Mouse (Mus musculus) lung, embryonic 16.5 days (tissue): ENCODE results near the gene Gpc3. TPM values are rescaled to one million over a fixed set of nuclear protein-coding genes. Genes with fewer than 3 reads are reported as not detected.

ENCODE experiments used
- ATAC-seq: fragments of 200-750 bp; cut with Nextera tagmentation; 2 replicates; pipeline ENCODE4 v1.8.0; 2017; ENCODE audit warnings: low read depth, mild to moderate bottlenecking, moderate library complexity
- H3K27ac ChIP-seq: fragments of 300-500 bp; sonication (generic); 2 replicates; pipeline ENCODE4 v1.5.1; 2014; ENCODE audit warnings: mild to moderate bottlenecking, control low read depth, low read length
- H3K27me3 ChIP-seq: fragments of 300-500 bp; sonication (generic); 2 replicates; pipeline ENCODE4 v1.6.1; 2014; ENCODE audit warnings: low read depth, low read length, mixed read lengths; ENCODE audit not compliant: control insufficient read depth, insufficient read depth
- H3K36me3 ChIP-seq: fragments of 300-500 bp; sonication (generic); 2 replicates; pipeline ENCODE4 v1.6.1; 2014; ENCODE audit warnings: low read length; ENCODE audit not compliant: control insufficient read depth, insufficient read depth
- H3K4me1 ChIP-seq: fragments of 300-500 bp; sonication (generic); replicated peaks from 2 replicates; pipeline ENCODE4 v1.6.1; 2014; ENCODE audit warnings: low read length, mixed read lengths; ENCODE audit not compliant: control insufficient read depth, insufficient read depth
- H3K4me2 ChIP-seq: fragments of 300-500 bp; sonication (generic); 2 replicates; pipeline ENCODE4 v1.6.1; 2014; ENCODE audit warnings: low read depth, low read length, control low read depth
- H3K4me3 ChIP-seq: fragments of 300-500 bp; sonication (generic); 2 replicates; pipeline ENCODE4 v1.5.1; 2014; ENCODE audit warnings: mild to moderate bottlenecking, low read length, control low read depth
- H3K9ac ChIP-seq: fragments of 300-500 bp; sonication (generic); 2 replicates; pipeline ENCODE4 v1.6.1; 2014; ENCODE audit warnings: low read length, control low read depth
- H3K9me3 ChIP-seq: fragments of 300-500 bp; sonication (generic); 2 replicates; pipeline ENCODE4 v1.6.1; 2016; ENCODE audit warnings: low read length; ENCODE audit not compliant: control insufficient read depth
- WGBS: fragments of 180-500 bp; shearing (Covaris S2); extraction: QIAGEN DNeasy Blood & Tissue Kit; methylation state at CpG from one replicate; pipeline ENCODE4 v1.1.7; 2014; 5-methylcytosine and 5-hydroxymethylcytosine counted together
- polyA plus RNA-seq: library from polyadenylated mRNA; unstranded; fragments of >200 nt; fragmentation: Nextera tagmentation; extraction: Ambion mirVana; gene quantifications from 2 replicates; pipeline ENCODE4 v1.2.1, GENCODE M21; 2015

Gpc3 gene
- polyA plus RNA-seq, 1 experiment from 2014 or later: 477 TPM

DNA sequence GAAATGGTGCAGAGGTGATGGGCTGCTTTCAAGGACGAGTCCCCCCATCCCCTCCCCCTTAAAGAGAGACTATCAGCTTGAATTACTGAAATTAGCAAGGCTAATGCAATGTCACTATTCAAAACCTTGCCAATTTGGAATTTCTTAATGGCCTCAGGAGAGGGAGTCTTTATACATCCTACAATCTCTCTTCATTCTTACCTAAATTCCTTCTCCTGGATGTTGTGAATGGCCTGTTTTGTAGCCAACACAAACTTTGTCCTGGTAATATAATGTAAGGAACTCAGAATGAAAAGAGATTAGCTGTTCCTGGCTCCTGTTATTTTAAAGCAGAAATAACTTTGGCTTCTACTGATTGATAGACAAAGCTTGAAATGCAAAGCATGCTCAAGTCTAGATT is 325.0 kb downstream of the Gpc3 start:
- Histone ChIP-seq H3K9me3 (no peaks in the 10 kb centered on the region), H3K9ac (no peak overlapping the region), H3K4me1 (no peaks in the 10 kb centered on the region), H3K36me3 (no peaks in the 10 kb centered on the region), H3K27me3 (no peaks in the 10 kb centered on the region), H3K4me3 (no peak overlapping the region), H3K27ac (no peak overlapping the region), H3K4me2 (no peak overlapping the region)
- no peak for ATAC-seq
- 50% methylated on average over 1 of the region's 1 CpGs for WGBS

DNA sequence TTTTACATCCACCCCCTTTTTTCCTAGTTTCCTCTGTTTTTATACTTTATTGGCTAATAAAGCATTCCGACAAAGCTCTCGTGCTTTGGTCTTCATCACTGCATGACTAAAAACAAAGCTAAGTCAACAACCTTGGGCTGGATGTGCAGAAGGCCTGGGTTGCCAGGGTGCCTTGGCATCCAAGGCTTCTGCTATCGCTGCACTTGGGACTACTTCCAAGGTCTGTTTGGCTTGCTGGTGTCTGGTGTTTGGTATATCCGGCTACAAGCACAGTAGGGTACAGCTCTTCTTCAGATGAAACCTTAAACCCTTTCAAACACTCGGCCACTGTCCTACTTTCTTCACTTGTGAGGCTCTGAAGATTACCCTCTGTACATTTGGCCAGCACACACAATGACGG is 325.8 kb downstream of the Gpc3 start:
- Histone ChIP-seq H3K36me3 (no peaks in the 10 kb centered on the region), H3K27ac (no peak overlapping the region), H3K4me1 (no peaks in the 10 kb centered on the region), H3K9ac (no peak overlapping the region), H3K4me2 (no peak overlapping the region), H3K4me3 (no peak overlapping the region), H3K9me3 (no peaks in the 10 kb centered on the region), H3K27me3 (no peaks in the 10 kb centered on the region)
- ATAC-seq: no peak
- 62% methylated on average over 6 of the region's 6 CpGs for WGBS

DNA sequence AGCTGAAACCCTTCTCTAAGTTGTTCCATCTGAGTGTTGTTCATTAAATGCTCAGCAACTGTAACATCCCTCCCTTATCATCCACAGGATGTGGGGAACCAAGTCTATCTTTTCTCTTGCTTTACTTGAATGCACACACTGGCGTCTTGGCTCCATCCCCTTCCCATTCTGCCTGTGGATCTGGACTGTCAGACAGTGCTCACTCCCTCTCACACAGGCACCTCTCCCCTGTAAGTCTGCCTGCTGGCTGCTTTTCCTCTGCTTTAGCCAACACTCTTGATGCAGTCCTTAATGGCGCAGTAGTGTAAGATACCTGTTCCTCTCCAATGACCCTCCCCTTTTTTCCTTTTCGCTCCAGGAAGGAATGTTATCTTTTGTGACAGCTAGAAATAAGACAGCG is 331.7 kb downstream of the Gpc3 start:
- Histone ChIP-seq H3K4me2 (no peak overlapping the region), H3K9me3 (no peaks in the 10 kb centered on the region), H3K27ac (no peak overlapping the region), H3K36me3 (no peaks in the 10 kb centered on the region), H3K27me3 (no peaks in the 10 kb centered on the region), H3K9ac (no peak overlapping the region), H3K4me1 (no peaks in the 10 kb centered on the region), H3K4me3 (no peak overlapping the region)
- ATAC-seq: no peak
- WGBS: 66% methylated on average over 4 of the region's 4 CpGs

DNA sequence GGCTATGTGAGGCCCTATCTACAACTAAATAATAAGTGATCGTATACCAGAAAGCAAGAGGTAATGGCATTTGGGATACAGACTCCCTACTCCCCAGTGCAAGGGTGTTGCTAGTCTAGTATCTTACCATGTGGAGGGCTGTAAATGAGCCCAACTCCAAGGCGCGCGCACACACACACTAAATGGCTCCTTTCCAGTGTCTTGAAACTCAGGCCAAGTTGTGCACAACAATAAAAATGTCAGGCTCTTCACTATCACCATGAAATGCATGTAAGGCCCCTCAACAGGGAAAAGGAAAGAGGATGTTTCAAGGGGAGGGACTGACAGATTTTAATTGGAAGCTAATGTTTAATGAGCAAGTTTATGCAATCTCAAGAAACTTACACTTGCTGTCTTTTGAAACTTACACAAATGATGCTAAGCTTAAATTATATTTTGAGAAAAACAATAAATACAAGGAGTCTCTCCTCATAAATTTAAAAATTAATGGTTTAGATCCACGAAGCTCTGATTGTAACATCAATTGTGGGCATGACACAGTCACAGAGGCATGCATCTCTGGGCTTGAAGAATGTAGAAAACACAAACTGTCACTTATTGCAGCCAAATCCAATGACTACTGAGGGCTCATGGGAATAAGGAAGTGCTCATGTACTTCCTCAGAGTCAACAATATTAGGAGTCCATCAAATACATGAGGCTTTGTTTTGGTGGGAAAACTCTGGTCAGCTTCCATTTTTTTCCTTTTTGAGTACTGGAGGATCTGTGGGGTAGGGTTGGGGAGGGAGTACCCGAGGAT is 332.4 kb downstream of the Gpc3 start:
- H3K4me3 ChIP-seq: no peak overlapping the region
- no peaks in the 10 kb centered on the region for H3K36me3 ChIP-seq
- no peaks in the 10 kb centered on the region for H3K9me3 ChIP-seq
- H3K4me1 ChIP-seq: no peaks in the 10 kb centered on the region
- WGBS: 64% methylated on average over 6 of the region's 6 CpGs
- no peak overlapping the region for H3K4me2 ChIP-seq
- no peak for ATAC-seq
- no peaks in the 10 kb centered on the region for H3K27me3 ChIP-seq
- no peak overlapping the region for H3K27ac ChIP-seq
- no peak overlapping the region for H3K9ac ChIP-seq

DNA sequence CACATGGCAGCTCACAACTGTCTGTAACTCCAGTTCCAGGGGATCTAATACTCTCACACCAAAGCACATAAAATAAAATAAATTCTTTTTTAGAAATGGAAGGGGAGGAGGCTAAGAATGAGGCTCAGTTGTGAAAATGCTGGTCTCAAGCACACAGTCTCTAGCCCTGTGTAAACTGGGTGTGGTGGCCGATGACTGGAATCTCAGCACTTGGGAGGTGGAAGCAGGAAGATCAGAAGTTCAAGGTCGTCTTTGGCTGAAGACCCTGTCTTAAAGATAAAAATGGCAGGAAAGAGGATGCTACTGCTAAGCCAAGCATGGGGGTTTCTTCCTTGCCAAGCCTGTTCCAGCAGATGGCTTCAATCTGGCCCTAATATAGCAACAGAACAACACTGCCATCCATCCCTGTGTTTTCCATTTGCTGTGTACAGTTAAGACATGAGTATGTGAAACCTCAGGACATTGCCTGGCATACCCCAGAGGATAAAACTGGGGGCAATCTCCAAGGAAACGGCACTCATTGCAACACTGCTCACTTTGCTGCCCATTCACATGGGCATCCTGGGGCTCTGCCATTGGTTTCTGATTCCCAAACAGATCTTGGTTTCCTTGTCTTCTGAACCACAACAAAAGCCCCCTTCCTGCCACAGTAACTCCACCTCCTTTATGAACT is 334.9 kb downstream of the Gpc3 start:
- Histone ChIP-seq H3K36me3 (no peaks in the 10 kb centered on the region), H3K4me3 (no peak overlapping the region), H3K27me3 (no peaks in the 10 kb centered on the region), H3K9me3 (no peaks in the 10 kb centered on the region), H3K4me2 (no peak overlapping the region), H3K9ac (no peak overlapping the region), H3K4me1 (no peaks in the 10 kb centered on the region), H3K27ac (no peak overlapping the region)
- WGBS: 71% methylated on average over 3 of the region's 3 CpGs
- no peak for ATAC-seq

DNA sequence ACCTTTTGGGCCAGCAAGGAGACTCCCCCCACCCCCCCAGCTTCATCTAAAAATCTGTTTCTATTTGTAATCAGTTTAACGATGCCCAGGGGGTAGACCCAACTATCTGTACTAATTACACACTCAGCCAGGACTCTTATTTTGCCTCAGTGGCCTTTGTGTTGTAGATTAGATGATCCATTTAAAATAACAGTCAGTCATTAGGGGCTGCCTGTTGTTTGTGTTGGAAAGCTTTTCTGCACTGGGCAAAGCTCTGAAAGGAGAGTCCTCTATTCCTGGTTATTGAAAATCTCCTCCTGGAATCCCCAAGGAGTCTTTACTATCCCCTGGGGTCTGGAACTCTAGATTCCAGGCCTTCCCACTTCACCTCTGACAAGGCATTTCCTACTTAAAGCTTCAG is 336.2 kb downstream of the Gpc3 start:
- Histone ChIP-seq H3K9ac (no peak overlapping the region), H3K4me2 (no peak overlapping the region), H3K36me3 (no peaks in the 10 kb centered on the region), H3K9me3 (no peaks in the 10 kb centered on the region), H3K27ac (no peak overlapping the region), H3K4me1 (no peaks in the 10 kb centered on the region), H3K27me3 (no peaks in the 10 kb centered on the region), H3K4me3 (no peak overlapping the region)
- ATAC-seq: no peak
- WGBS: 62% methylated on average over 1 of the region's 1 CpGs

DNA sequence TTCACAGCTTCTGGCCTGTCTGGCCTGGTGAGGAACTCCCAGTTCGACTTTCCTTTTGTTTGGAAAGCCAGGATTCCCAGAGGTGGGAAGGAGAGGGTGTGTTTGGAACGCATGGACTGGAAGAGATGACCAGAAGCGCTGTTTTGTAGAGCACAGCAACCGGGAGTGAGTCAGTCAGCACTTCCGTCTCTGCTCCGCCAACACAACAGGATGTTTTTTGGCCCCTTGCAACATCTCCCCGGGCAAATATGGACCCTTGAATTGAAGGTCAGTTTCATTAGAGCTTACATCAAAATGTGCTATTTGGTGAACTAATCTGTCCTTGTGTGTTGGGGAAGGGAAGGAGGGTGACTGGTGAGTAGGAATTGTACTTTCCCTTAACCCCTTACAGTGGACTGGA is 340.7 kb downstream of the Gpc3 start:
- H3K9me3 ChIP-seq: no peaks in the 10 kb centered on the region
- H3K27ac ChIP-seq: no peak overlapping the region
- H3K4me3 ChIP-seq: no peak overlapping the region
- H3K4me1 ChIP-seq: no peaks in the 10 kb centered on the region
- no peak overlapping the region for H3K4me2 ChIP-seq
- 75% methylated on average over 7 of the region's 7 CpGs for WGBS
- H3K36me3 ChIP-seq: no peaks in the 10 kb centered on the region
- no peak for ATAC-seq
- no peak overlapping the region for H3K9ac ChIP-seq
- no peaks in the 10 kb centered on the region; the same call in 1 of the 2 replicates for H3K27me3 ChIP-seq

DNA sequence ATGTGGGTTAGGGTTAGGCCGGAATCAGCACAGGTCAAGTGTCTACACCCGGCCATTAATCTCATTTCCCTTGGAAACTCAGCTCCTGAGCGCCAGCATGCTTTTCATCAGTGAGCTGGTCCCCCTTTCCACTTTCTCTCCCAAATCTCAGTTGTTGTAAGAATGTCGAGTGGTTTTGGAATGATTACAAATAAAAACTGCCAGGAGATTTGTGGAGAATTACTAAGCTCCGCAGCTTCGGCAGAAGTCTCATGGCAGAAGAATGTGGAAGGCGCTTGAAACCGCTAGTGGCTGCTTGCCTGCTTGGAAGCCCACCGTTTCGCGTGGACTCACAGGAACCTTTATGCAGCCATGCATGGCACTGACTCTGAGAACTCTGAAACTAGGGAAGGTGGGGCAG is 351.8 kb downstream of the Gpc3 start:
- 46% methylated on average over 11 of the region's 11 CpGs for WGBS
- Histone ChIP-seq H3K4me2 (no peak overlapping the region), H3K27ac (no peak overlapping the region), H3K4me3 (no peak overlapping the region), H3K27me3 (no peaks in the 10 kb centered on the region; the same call in none of the 2 replicates), H3K36me3 (no peaks in the 10 kb centered on the region), H3K4me1 (peaks cover 5% of the 10 kb centered on the region; the same call in 1 of the 2 replicates), H3K9me3 (no peaks in the 10 kb centered on the region), H3K9ac (no peak overlapping the region)
- peak; percentile 15; the same call in 1 of the 2 replicates for ATAC-seq

DNA sequence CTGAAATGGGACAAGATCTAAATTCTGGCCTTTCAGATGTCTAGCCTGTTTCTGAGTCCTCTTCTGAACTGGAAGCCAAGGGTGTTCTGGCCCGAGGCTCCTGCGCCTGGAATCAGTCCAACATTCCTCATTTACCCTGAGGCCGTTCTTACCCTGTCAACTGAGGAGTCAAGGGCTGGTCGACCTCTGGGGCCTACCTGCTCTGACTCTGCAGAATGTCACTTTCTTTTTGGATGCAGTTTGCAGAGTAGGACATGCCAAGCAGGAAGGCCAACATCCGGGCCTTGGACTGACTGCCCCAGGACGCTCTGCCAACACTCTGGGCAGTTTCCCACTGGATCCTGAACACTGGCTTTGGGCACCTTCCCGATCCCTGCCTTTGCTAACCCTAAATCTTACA is 352.2 kb downstream of the Gpc3 start:
- peaks cover 5% of the 10 kb centered on the region; the same call in 1 of the 2 replicates for H3K4me1 ChIP-seq
- WGBS: 40% methylated on average over 7 of the region's 7 CpGs
- no peak overlapping the region for H3K27ac ChIP-seq

More for the DNA sequence above, 352.2 kb downstream of the Gpc3 start:
- Histone ChIP-seq H3K4me3 (no peak overlapping the region), H3K9me3 (no peaks in the 10 kb centered on the region), H3K27me3 (no peaks in the 10 kb centered on the region; the same call in none of the 2 replicates), H3K4me2 (no peak overlapping the region), H3K9ac (no peak overlapping the region), H3K36me3 (no peaks in the 10 kb centered on the region)
- peak; percentile 68 for ATAC-seq
